In the genomic region with DNA sequence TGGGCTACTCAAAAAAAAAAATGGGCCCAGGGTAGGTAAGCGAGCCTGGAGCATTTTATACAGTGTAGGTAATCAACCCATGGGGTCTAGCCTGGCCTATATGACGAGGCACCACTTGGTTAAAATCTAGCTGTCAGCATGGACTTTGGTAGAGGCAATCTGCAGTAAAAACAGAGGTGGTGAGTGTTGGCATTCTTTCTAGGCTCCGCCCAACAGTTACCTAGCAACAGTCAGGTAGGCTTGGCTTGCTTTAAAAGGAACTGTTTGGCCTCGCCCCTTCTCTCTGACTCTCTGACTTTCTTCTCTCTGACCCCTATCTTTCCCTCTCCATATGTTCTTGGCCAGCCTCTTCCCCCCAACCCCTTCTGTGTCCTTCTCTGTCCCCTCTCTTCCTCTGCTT, we compare ENCODE assay signal across 13 mouse cellular contexts.
DNase-seq lines count a peak whose midpoint lies in the region; ATAC-seq lines count a peak whose summit lies in the region.
"Had no signal": no experiment of that assay in that cellular context is flagged by ENCODE, and none has a peak within 500 bp of the region (broad histone marks: within the 10 kb centered on the region; RNA-seq: fewer than 3 reads in every experiment).

No protein-coding gene starts in this region.

- peak; percentile 23 for DNase-seq in kidney, adult 18-20 months
- DNase-seq in WW6 (ENCODE audit: low read depth, low spot score), result peak; percentile 5
- peak; percentile 53 for DNase-seq in kidney, postnatal 14 days
- no peak for DNase-seq in ovary, adult 18-20 months (ENCODE audit: low spot score)
- no peak for DNase-seq in layer of hippocampus, postnatal 10 days (ENCODE audit: low spot score in 2 of 2)
- no peak for DNase-seq in midbrain, embryonic 10.5 days (ENCODE audit: low spot score)
- DNase-seq: cerebellum, postnatal 14 days had no signal

- H3K4me2 ChIP-seq in kidney, embryonic 14.5 days (replicated peaks; ENCODE audit: low read depth, low read length), result no peak overlapping the region
- H3K4me2 ChIP-seq: hindbrain, embryonic 13.5 days; limb, embryonic 15.5 days; neural tube, embryonic 12.5 days; stomach, embryonic 15.5 days had no signal

- H3K4me3 ChIP-seq in kidney, embryonic 14.5 days (ENCODE audit: low read length), result no peak overlapping the region
- no peak overlapping the region for H3K4me3 ChIP-seq in midbrain, embryonic 10.5 days
- H3K4me3 ChIP-seq: hindbrain, embryonic 13.5 days; limb, embryonic 15.5 days; neural tube, embryonic 12.5 days; stomach, embryonic 15.5 days had no signal

- H3K36me3 ChIP-seq in kidney, embryonic 14.5 days (ENCODE audit: control insufficient read depth, insufficient read depth, low read length), result no peaks in the 10 kb centered on the region
- no peaks in the 10 kb centered on the region for H3K36me3 ChIP-seq in midbrain, embryonic 10.5 days
- H3K36me3 ChIP-seq: hindbrain, embryonic 13.5 days; limb, embryonic 15.5 days; neural tube, embryonic 12.5 days; stomach, embryonic 15.5 days had no signal

- H3K9me3 ChIP-seq in kidney, embryonic 14.5 days (ENCODE audit: control insufficient read depth, low read length), result no peaks in the 10 kb centered on the region
- H3K9me3 ChIP-seq in midbrain, embryonic 10.5 days (replicated peaks), result no peaks in the 10 kb centered on the region
- H3K9me3 ChIP-seq: hindbrain, embryonic 13.5 days; limb, embryonic 15.5 days; neural tube, embryonic 12.5 days; stomach, embryonic 15.5 days had no signal

- peaks cover 13% of the 10 kb centered on the region for H3K4me1 ChIP-seq in kidney, embryonic 14.5 days (ENCODE audit: control insufficient read depth, insufficient read depth, low read length)
- H3K4me1 ChIP-seq in midbrain, embryonic 10.5 days, result peaks cover 27% of the 10 kb centered on the region

- H3K27ac ChIP-seq in kidney, embryonic 14.5 days (ENCODE audit: low read depth, low read length), result no peak overlapping the region
- H3K27ac ChIP-seq in midbrain, embryonic 10.5 days (replicated peaks), result no peak overlapping the region
- H3K27ac ChIP-seq: hindbrain, embryonic 13.5 days; limb, embryonic 15.5 days; neural tube, embryonic 12.5 days; stomach, embryonic 15.5 days had no signal

- H3K27me3 ChIP-seq in kidney, embryonic 14.5 days (ENCODE audit: control insufficient read depth, insufficient read depth, low read length), result no peaks in the 10 kb centered on the region
- H3K27me3 ChIP-seq in midbrain, embryonic 10.5 days (ENCODE audit: low read depth, poor library complexity, severe bottlenecking), result no peaks in the 10 kb centered on the region
- H3K27me3 ChIP-seq: limb, embryonic 15.5 days; neural tube, embryonic 12.5 days; stomach, embryonic 15.5 days had no signal

- 64% methylated on average over 4 of the region's 4 CpGs for WGBS in kidney, embryonic 14.5 days
- WGBS in midbrain, embryonic 10.5 days, result 70% methylated on average over 4 of the region's 4 CpGs

- no peak for ATAC-seq in kidney, embryonic 14.5 days (ENCODE audit: low FRiP score, low TSS enrichment)
- peak; percentile 7; the same call in 1 of the 2 replicates for ATAC-seq in neutrophil, adult 5-6 weeks (ENCODE audit: extremely low read depth, insufficient number of reproducible peaks, low FRiP score, poor library complexity, severe bottlenecking)

- H3K9ac ChIP-seq in kidney, embryonic 14.5 days (ENCODE audit: low read depth, low read length), result no peak overlapping the region
- H3K9ac ChIP-seq: hindbrain, embryonic 13.5 days; limb, embryonic 15.5 days; neural tube, embryonic 12.5 days; stomach, embryonic 15.5 days had no signal

Comparison
In these comparisons a context has a peak if more than half of its experiments do, and no peak if none do; other contexts are left out.
1. DNase-seq: peak in kidney, adult 18-20 months (single experiment), WW6 (single experiment) and kidney, postnatal 14 days (single experiment); none in ovary, adult 18-20 months (single experiment), layer of hippocampus, postnatal 10 days (0 of 2) and midbrain, embryonic 10.5 days (single experiment).